Mouse (Mus musculus) lung, adult 2 months (tissue): Measurements from ENCODE around the gene Frmd8.

Experiments
- CTCF ChIP-seq: fragments of 200-500 bp; IDR thresholded peaks from 2 replicates; pipeline ENCODE4 v1.5.1; 2011; ENCODE audit warnings: mild to moderate bottlenecking, low read length, control low read depth; ENCODE audit not compliant: insufficient read depth
- POLR2A ChIP-seq: fragments of 200-500 bp; IDR thresholded peaks from 2 replicates; pipeline ENCODE4 v1.6.1; 2011; ENCODE audit warnings: low read depth, mild to moderate bottlenecking, control low read depth, low read length, borderline replicate concordance; ENCODE audit errors: extremely low read depth

DNA sequence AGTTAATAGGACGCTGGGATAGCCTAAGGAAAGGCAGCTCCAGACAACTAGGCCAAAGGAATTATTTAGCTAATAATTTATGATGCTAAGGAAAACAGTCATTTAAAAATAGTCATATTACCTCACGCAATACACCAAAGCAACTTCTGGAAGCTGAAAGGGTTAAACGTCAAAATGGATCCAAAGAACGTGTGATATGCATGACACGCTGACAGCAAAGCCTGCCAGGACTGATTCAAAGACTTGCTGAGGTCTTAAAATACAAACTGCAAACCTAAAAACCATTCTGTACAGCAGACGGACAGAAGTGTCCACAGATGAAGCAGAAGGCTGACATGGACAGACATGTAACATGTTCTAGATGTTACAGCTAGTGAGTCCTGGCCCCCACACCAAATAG lies 42.7 kb downstream of the Frmd8 start:
- TF ChIP-seq CTCF (no peak), POLR2A (no peak)
